Mouse (Mus musculus) erythroblast, adult 5-6 weeks (primary cell): ENCODE measurements at regions not wholly inside any gene's neighbourhood (a gene's known extent, or its start where the extent isn't known, plus 50 kb on each side); places are given as distances from the start of the nearest gene placed in this dataset.

Source experiments
- ATAC-seq: replicated peaks from 2 replicates; pipeline ENCODE4 v1.8.0; 2016; ENCODE audit warnings: moderate number of reproducible peaks, mild to moderate bottlenecking, moderate TSS enrichment, inconsistent platforms; ENCODE audit not compliant: poor library complexity, low FRiP score, severe bottlenecking

- no peak for ATAC-seq
Measured at GRCm38 (mm10) chr12:32273474-32273873, 65.0 kb upstream of the Pik3cg start.

- no peak for ATAC-seq
Measured at GRCm38 (mm10) chr12:32279861-32280260, 71.4 kb upstream of the Pik3cg start.

GRCm38 (mm10) chr12:32280309-32280708, 71.8 kb upstream of the Pik3cg start:
- ATAC-seq = no peak

- ATAC-seq = no peak
Measured at GRCm38 (mm10) chr12:32282371-32283163, 74.1 kb upstream of the Pik3cg start.

- ATAC-seq = no peak
Measured at GRCm38 (mm10) chr12:32285039-32285438, 76.6 kb upstream of the Pik3cg start.

- 0 out of 2 replicates have a peak, but pooled peaks have one; percentile 45 for ATAC-seq
Measured at GRCm38 (mm10) chr12:32286652-32287051, 78.2 kb upstream of the Pik3cg start.

GRCm38 (mm10) chr12:32291145-32291544, 82.7 kb upstream of the Pik3cg start:
- ATAC-seq = no peak

- ATAC-seq = peak; percentile 83
Measured at GRCm38 (mm10) chr12:32291962-32292748, 83.7 kb upstream of the Pik3cg start.

GRCm38 (mm10) chr12:32292749-32293128, 84.3 kb upstream of the Pik3cg start:
- peak; percentile 77 for ATAC-seq

GRCm38 (mm10) chr12:32297431-32297830, 81.1 kb upstream of the Ccdc71l start:
- ATAC-seq = no peak

GRCm38 (mm10) chr12:32299714-32300113, 78.8 kb upstream of the Ccdc71l start:
- ATAC-seq = peak; percentile 56; the same call in 1 of the 2 replicates

GRCm38 (mm10) chr12:32305736-32306135, 72.8 kb upstream of the Ccdc71l start:
- no peak for ATAC-seq

GRCm38 (mm10) chr12:32306326-32306725, 72.2 kb upstream of the Ccdc71l start:
- ATAC-seq = no peak

GRCm38 (mm10) chr12:32307280-32308006, 71.1 kb upstream of the Ccdc71l start:
- peak; percentile 92 for ATAC-seq

- no peak for ATAC-seq
Measured at GRCm38 (mm10) chr12:32315099-32315783, 63.3 kb upstream of the Ccdc71l start.
